Mouse (Mus musculus) adrenal gland (tissue): Measurements from ENCODE around the gene Sdcbp2.
"Not testable (repeated sequence)": the region's sequence is repeated elsewhere in the genome, so short reads cannot be mapped to it uniquely, and the experiment has no call there.

Source experiments
- intact Hi-C: fragments of 180-260 bp; cut with DNase I; formaldehyde crosslinking; loops from one replicate; pipeline ENCODE4 v1.15.1; 2025

Gene Sdcbp2

GRCm38 (mm10) chr2:151566856-151567255 is 5.6 kb upstream of the Sdcbp2 start:
- intact Hi-C loops: no loop called here

GRCm38 (mm10) chr2:151569452-151569851 is 3.0 kb upstream of the Sdcbp2 start:
- intact Hi-C loops: no loop called here

- intact Hi-C loops: loop anchor here (10.0 kb wide), 1 partner anchor 79 kb away; the partner anchor contains the start of gene Nsfl1c
These were observed 1.2 kb downstream of the Sdcbp2 start for GRCm38 (mm10) chr2:151573667-151574066.

- intact Hi-C loops: loop anchor here (5.0 to 10.0 kb wide), 2 partner anchors 80 to 108 kb away; partner anchors contain the start of gene Nsfl1c
These were observed 2.2 kb downstream of the Sdcbp2 start for GRCm38 (mm10) chr2:151574607-151575006.

- intact Hi-C loops: loop anchor here (5.0 to 10.0 kb wide), 2 partner anchors 80 to 107 kb away; partner anchors contain the start of gene Nsfl1c
These were observed 2.8 kb downstream of the Sdcbp2 start for GRCm38 (mm10) chr2:151575119-151575698.

- intact Hi-C loops: loop anchor here (5.0 to 10.0 kb wide), 2 partner anchors 81 to 106 kb away; partner anchors contain the start of gene Nsfl1c
These were observed 3.4 kb downstream of the Sdcbp2 start for GRCm38 (mm10) chr2:151575699-151576389.

GRCm38 (mm10) chr2:151579183-151579582 is 6.8 kb downstream of the Sdcbp2 start:
- intact Hi-C loops: loop anchor here (5.0 to 10.0 kb wide), 2 partner anchors 84 to 103 kb away; partner anchors contain the start of gene Nsfl1c

- intact Hi-C loops: no loop called here
These were observed 8.5 kb downstream of the Sdcbp2 start for GRCm38 (mm10) chr2:151580945-151581344.

- intact Hi-C loops: no loop called here
These were observed 13.5 kb downstream of the Sdcbp2 start for GRCm38 (mm10) chr2:151585934-151586333.

- intact Hi-C loops: no loop called here
These were observed 14.4 kb downstream of the Sdcbp2 start for GRCm38 (mm10) chr2:151586807-151587206.

GRCm38 (mm10) chr2:151587306-151587705 is 14.9 kb downstream of the Sdcbp2 start:
- intact Hi-C loops: no loop called here

- intact Hi-C loops: no loop called here
These were observed 25.6 kb downstream of the Sdcbp2 start for GRCm38 (mm10) chr2:151598068-151598467.

- intact Hi-C loops: no loop called here
These were observed 29.7 kb downstream of the Sdcbp2 start for GRCm38 (mm10) chr2:151602106-151602505.

- intact Hi-C loops: no loop called here
These were observed 31.2 kb downstream of the Sdcbp2 start for GRCm38 (mm10) chr2:151603630-151604029.

- intact Hi-C loops: no loop called here
These were observed 33.1 kb downstream of the Sdcbp2 start for GRCm38 (mm10) chr2:151605437-151605987.

- intact Hi-C loops: no loop called here
These were observed 36.0 kb downstream of the Sdcbp2 start for GRCm38 (mm10) chr2:151608435-151608834.

GRCm38 (mm10) chr2:151609974-151610373 is 37.6 kb downstream of the Sdcbp2 start:
- intact Hi-C loops: no loop called here

- intact Hi-C loops: not testable (repeated sequence)
These were observed 43.4 kb downstream of the Sdcbp2 start for GRCm38 (mm10) chr2:151615779-151616178.

- intact Hi-C loops: no loop called here
These were observed 44.3 kb downstream of the Sdcbp2 start for GRCm38 (mm10) chr2:151616551-151617329.

- intact Hi-C loops: no loop called here
These were observed 51.4 kb downstream of the Sdcbp2 start for GRCm38 (mm10) chr2:151623776-151624175.

GRCm38 (mm10) chr2:151626296-151626695 is 53.9 kb downstream of the Sdcbp2 start:
- intact Hi-C loops: no loop called here
